ENCODE assay signal across 8 mouse cellular contexts in the genomic region with DNA sequence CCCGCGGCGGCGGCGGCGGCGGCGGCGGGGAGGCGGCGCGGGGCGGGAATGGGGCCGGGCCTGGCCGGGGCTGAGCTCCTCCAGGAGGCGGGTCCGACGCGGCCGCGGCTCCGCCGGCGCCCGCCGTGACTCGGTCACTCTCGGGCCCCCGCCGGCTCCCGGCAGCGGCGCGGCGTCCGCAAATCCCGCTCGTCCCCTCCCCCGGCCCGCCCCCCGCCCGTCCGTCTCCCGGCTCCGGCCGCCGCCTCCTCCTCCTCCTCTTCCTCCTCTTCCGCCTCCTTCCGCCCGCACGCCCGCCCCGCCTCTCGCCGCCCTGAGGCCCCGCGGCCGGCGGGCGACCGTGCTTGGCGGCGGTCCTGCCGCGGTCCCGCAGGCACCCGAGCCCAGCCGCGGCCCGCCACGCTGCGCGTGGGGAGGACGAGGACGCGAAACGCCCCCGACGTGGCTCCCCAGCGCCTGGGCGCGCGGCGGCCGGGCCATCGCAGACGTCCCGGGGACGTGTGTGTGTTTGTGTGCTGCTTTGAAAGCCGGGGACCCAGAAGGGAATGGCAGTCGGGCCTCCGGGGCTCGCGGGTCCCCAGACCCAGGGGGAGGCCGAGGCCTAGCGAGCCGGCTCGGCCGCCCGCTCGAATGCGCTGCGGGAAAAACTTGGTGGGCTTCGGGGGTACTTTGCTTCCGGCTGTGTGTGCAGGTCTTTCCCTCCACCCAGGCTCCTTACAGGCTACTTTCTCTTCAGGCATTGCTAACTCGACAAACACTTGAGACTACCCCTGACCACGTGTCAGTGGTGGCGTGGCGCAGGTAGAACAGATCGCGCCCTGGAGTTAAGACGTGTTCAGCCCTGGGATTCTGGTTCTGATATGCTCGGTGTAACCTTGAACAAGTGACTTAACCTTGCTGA. TPM values are rescaled to one million over a fixed set of nuclear protein-coding genes. Genes with fewer than 3 reads are reported as not detected.
DNase-seq lines count a peak whose midpoint lies in the region; ATAC-seq and TF ChIP-seq lines count a peak whose summit lies in the region.

A gene (minus strand): TSS at position 199 of the 901 bp plus-strand sequence.

- peak; percentile 70 for DNase-seq in adipocyte (ENCODE audit: low spot score)
- no peak for DNase-seq in gastrocnemius, postnatal 10 days
- DNase-seq in hindlimb bud, embryonic 11.5 days (ENCODE audit: extremely low spot score, low read depth, low spot score), result peak; percentile 22
- DNase-seq in left cerebral cortex, postnatal 10 days (ENCODE audit: extremely low spot score in 1 of 2, low spot score in 2 of 2), result peak; percentile 35 to 88
- peak; percentile 60 for DNase-seq in right cerebral cortex, postnatal 14 days
- DNase-seq in urinary bladder, postnatal 36 days (ENCODE audit: low spot score in 2 of 2), result peak; percentile 68 to 80

- no peak for TF ChIP-seq CTCF in cortical plate, adult 2 months (IDR thresholded peaks at IDR 0.05; ENCODE audit: extremely low read depth, insufficient read depth, low read length)

- intact Hi-C loops in left cerebral cortex, postnatal 10 days (cut with DNase I), result loop anchor here (5.0 kb wide), 1 partner anchor 48 kb away; no protein-coding TSS in a partner anchor

- peak; percentile 56 for ATAC-seq in megakaryocyte progenitor cell, adult 5-6 weeks (replicated peaks; ENCODE audit: poor library complexity)

- H3K4me1 ChIP-seq in cortical plate, adult 2 months (ENCODE audit: control insufficient read depth, insufficient read depth, low read length), result peaks cover 6% of the 10 kb centered on the region; the same call in 1 of the 2 replicates

- H3K27ac ChIP-seq in cortical plate, adult 2 months (ENCODE audit: insufficient read depth, low read length), result peak within 1 kb of the TSS; percentile 93

- TF ChIP-seq POLR2A in cortical plate, adult 2 months (IDR thresholded peaks at IDR 0.05; ENCODE audit: extremely low read depth, insufficient read depth, low read length), result no peak

- H3K4me3 ChIP-seq in cortical plate, adult 2 months (ENCODE audit: insufficient read depth, low read length), result peak within 1 kb of the TSS; percentile 62

RNA-seq across cellular contexts. Expression of the gene that starts here (rescaled TPM):
- 80.4 and 87.7 TPM in 2 replicates for polyA plus RNA-seq in cortical plate, adult 2 months (2012; rRNA removed)
- 10 to 100 TPM; 84.0 to 87.2 TPM for total RNA-seq in gastrocnemius, postnatal 10 days (2021)
- 10 to 100 TPM; 61.6 to 64.7 TPM for total RNA-seq in left cerebral cortex, postnatal 10 days (2021)
- total RNA-seq in megakaryocyte progenitor cell, adult 5-6 weeks (2015), result 60.0 and 63.8 TPM in 2 replicates
- 105 and 113 TPM in 2 replicates for total RNA-seq in megakaryocyte progenitor cell, adult 5-6 weeks (2017)
